Comparison of ENCODE assay signal across 10 mouse cellular contexts in genomic region chr4:135385614-135386013, GRCm38 (mm10). TPM values are rescaled to one million over a fixed set of nuclear protein-coding genes. Genes with fewer than 3 reads are reported as not detected.
A peak's percentile ranks its signal among the peaks of the same experiment; 100 is the strongest.
DNase-seq lines count a peak whose midpoint lies in the region; ATAC-seq lines count a peak whose summit lies in the region.
"Had no signal": no experiment of that assay in that cellular context is flagged by ENCODE, and none has a peak within 500 bp of the region (broad histone marks: within the 10 kb centered on the region; RNA-seq: fewer than 3 reads in every experiment).

No protein-coding gene starts in this region.

- no peak overlapping the region for H3K27ac ChIP-seq in embryonic facial prominence, embryonic 12.5 days
- H3K27ac ChIP-seq: hindbrain, embryonic 15.5 days had no signal

- peaks cover 4% of the 10 kb centered on the region; the same call in 1 of the 2 replicates for H3K27me3 ChIP-seq in embryonic facial prominence, embryonic 12.5 days
- H3K27me3 ChIP-seq: hindbrain, embryonic 15.5 days had no signal

- no peak overlapping the region for H3K9ac ChIP-seq in embryonic facial prominence, embryonic 12.5 days
- H3K9ac ChIP-seq: hindbrain, embryonic 15.5 days had no signal

- no peaks in the 10 kb centered on the region for H3K36me3 ChIP-seq in embryonic facial prominence, embryonic 12.5 days
- H3K36me3 ChIP-seq: hindbrain, embryonic 15.5 days had no signal

- no peaks in the 10 kb centered on the region for H3K9me3 ChIP-seq in embryonic facial prominence, embryonic 12.5 days
- H3K9me3 ChIP-seq: hindbrain, embryonic 15.5 days had no signal

- WGBS in embryonic facial prominence, embryonic 12.5 days: 41% methylated on average over 10 of the region's 10 CpGs

- DNase-seq in kidney, adult 11 months: peak; percentile 15
- DNase-seq in kidney, adult 9 months: no peak
- DNase-seq in kidney, postnatal 4 days: peak; percentile 59 to 68
- no peak for DNase-seq in yolk sac, embryonic 10.5 days (ENCODE audit: low spot score)
- DNase-seq in ovary, postnatal 36 days (ENCODE audit: low spot score): no peak
- DNase-seq: cerebellum, adult 11 months; thymus, postnatal 36 days had no signal

- H3K4me2 ChIP-seq in embryonic facial prominence, embryonic 12.5 days (replicated peaks): no peak overlapping the region
- H3K4me2 ChIP-seq: hindbrain, embryonic 15.5 days had no signal

- no peak overlapping the region for H3K4me3 ChIP-seq in embryonic facial prominence, embryonic 12.5 days
- H3K4me3 ChIP-seq: hindbrain, embryonic 15.5 days had no signal

- ATAC-seq in CD4-positive, CD25-positive, alpha-beta regulatory T cell, adult 4 months: peak; percentile 49
- peak; percentile 43; the same call in 1 of the 2 replicates for ATAC-seq in embryonic facial prominence, embryonic 12.5 days (ENCODE audit: insufficient number of reproducible peaks, insufficient read depth, low FRiP score, low TSS enrichment)

- no peaks in the 10 kb centered on the region for H3K4me1 ChIP-seq in embryonic facial prominence, embryonic 12.5 days

RNA-seq across cellular contexts. Expression of gene Ncmap, which starts 12.4 kb away (rescaled TPM):
- polyA plus RNA-seq in CD4-positive, CD25-positive, alpha-beta regulatory T cell, adult 4 months (2017; shearing (Covaris generic)): 10 to 100 TPM; 68.5 to 95.2 TPM
- polyA plus RNA-seq in embryonic facial prominence, embryonic 12.5 days (2016; fragmentation: Nextera tagmentation; extraction: Ambion mirVana): 3.5 and 3.9 TPM in 2 replicates

RNA-seq across cellular contexts. Expression of gene Srrm1, which starts 32.5 kb away (rescaled TPM):
- 100 to 1,000 TPM; 229 to 232 TPM for polyA plus RNA-seq in CD4-positive, CD25-positive, alpha-beta regulatory T cell, adult 4 months (2017; shearing (Covaris generic))
- 257 and 276 TPM in 2 replicates for polyA plus RNA-seq in embryonic facial prominence, embryonic 12.5 days (2016; fragmentation: Nextera tagmentation; extraction: Ambion mirVana)

RNA-seq across cellular contexts. Expression of gene Rcan3, which starts 48.0 kb away (rescaled TPM):
- 10 to 100 TPM; 15.0 to 16.0 TPM for polyA plus RNA-seq in CD4-positive, CD25-positive, alpha-beta regulatory T cell, adult 4 months (2017; shearing (Covaris generic))
- 14.6 and 17.2 TPM in 2 replicates for polyA plus RNA-seq in embryonic facial prominence, embryonic 12.5 days (2016; fragmentation: Nextera tagmentation; extraction: Ambion mirVana)

Comparison
In these comparisons a context has a peak if more than half of its experiments do, and no peak if none do; other contexts are left out.
1. DNase-seq: peak in kidney, adult 11 months (single experiment) and kidney, postnatal 4 days (2 of 2); none in kidney, adult 9 months (single experiment), yolk sac, embryonic 10.5 days (single experiment) and ovary, postnatal 36 days (single experiment).
2. RNA of gene Ncmap, which starts 12.4 kb away (polyA plus RNA-seq): 68.5 to 95.2 TPM in CD4-positive, CD25-positive, alpha-beta regulatory T cell, adult 4 months; 3.5 to 3.9 TPM in embryonic facial prominence, embryonic 12.5 days; every median in the first group is over 10 times any median in the second.